Mouse (Mus musculus): ENCODE measurements at regions not wholly inside any gene's neighbourhood (a gene's known extent, or its start where the extent isn't known, plus 50 kb on each side); places are given as distances from the start of the nearest gene placed in this dataset.

DNA sequence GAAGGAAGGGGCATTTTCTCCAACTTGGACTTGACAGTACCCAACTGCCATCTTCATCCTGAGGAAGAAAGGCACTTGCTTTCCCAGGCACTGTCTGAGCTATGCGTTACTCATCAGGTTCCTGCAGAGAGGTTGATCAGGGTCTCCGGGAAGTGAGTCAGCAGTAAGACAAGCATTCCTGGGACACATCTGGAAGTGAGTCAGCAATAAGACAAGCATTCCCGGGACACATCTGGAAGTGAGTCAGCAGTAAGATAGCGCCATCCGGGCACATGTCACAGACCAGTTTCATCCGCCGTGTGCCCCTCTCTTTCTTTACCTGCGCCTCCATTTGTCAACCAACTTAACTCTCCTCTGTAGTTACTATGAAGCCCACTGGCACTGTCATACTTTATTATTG is 143.5 kb downstream of the Ttc8 start:
- TF ChIP-seq POLR2A (IDR thresholded peaks at IDR 0.05; ENCODE audit: insufficient read depth, low read depth, low read length) (no peak), CTCF (IDR thresholded peaks at IDR 0.05) (no peak), EP300 (IDR thresholded peaks at IDR 0.05; ENCODE audit: insufficient read depth, low read depth, low read length) (no peak)

Data from heart, adult 2 months (tissue).